ENCODE assay signal across 7 mouse cellular contexts in genomic region chr8:81013811-81014530, GRCm38 (mm10). TPM values are rescaled to one million over a fixed set of nuclear protein-coding genes. Genes with fewer than 3 reads are reported as not detected.
A peak's percentile ranks its signal among the peaks of the same experiment; 100 is the strongest.
DNase-seq lines count a peak whose midpoint lies in the region; ATAC-seq and TF ChIP-seq lines count a peak whose summit lies in the region.

No protein-coding gene starts in this region.

- H3K4me1 ChIP-seq in spleen, adult 2 months (ENCODE audit: control insufficient read depth, insufficient read depth, insufficient read length) = peaks cover 2% of the 10 kb centered on the region; the same call in 1 of the 2 replicates
- H3K4me1 ChIP-seq in limb, embryonic 13.5 days = peaks cover 32% of the 10 kb centered on the region
- peaks cover 40% of the 10 kb centered on the region for H3K4me1 ChIP-seq in midbrain, embryonic 15.5 days

- DNase-seq in spleen, adult 2 months (ENCODE audit: low read depth in 1 of 2, low spot score in 2 of 2) = no peak
- no peak for DNase-seq in spleen, postnatal 14 days (ENCODE audit: low spot score in 2 of 2)
- no peak for DNase-seq in ovary, adult 18-20 months (ENCODE audit: low spot score)

- peak overlapping the region; percentile 82 for H3K4me3 ChIP-seq in spleen, adult 2 months (ENCODE audit: extremely low read depth, insufficient read depth, insufficient read length)
- H3K4me3 ChIP-seq in limb, embryonic 13.5 days = peak overlapping the region; percentile 97
- H3K4me3 ChIP-seq in midbrain, embryonic 15.5 days = peak overlapping the region; percentile 100

- TF ChIP-seq POLR2A in spleen, adult 2 months (IDR thresholded peaks at IDR 0.05; ENCODE audit: low read depth, low read length) = no peak

- peaks cover 3% of the 10 kb centered on the region for H3K36me3 ChIP-seq in spleen, adult 2 months (ENCODE audit: control insufficient read depth, insufficient read depth, low read length)
- peaks cover 14% of the 10 kb centered on the region for H3K36me3 ChIP-seq in limb, embryonic 13.5 days
- H3K36me3 ChIP-seq in midbrain, embryonic 15.5 days (replicated peaks) = no peaks in the 10 kb centered on the region

- peak overlapping the region; percentile 89 for H3K27ac ChIP-seq in spleen, adult 2 months (ENCODE audit: insufficient read depth, low read length)
- H3K27ac ChIP-seq in limb, embryonic 13.5 days = peak overlapping the region; percentile 63
- H3K27ac ChIP-seq in midbrain, embryonic 15.5 days = peak overlapping the region; percentile 83

- no peak for TF ChIP-seq CTCF in spleen, adult 2 months (IDR thresholded peaks at IDR 0.05; ENCODE audit: extremely low read depth, insufficient read depth, insufficient read length, insufficient replicate concordance)

- H3K9ac ChIP-seq in limb, embryonic 13.5 days = peak overlapping the region; percentile 95
- H3K9ac ChIP-seq in midbrain, embryonic 15.5 days = peak overlapping the region; percentile 87

- H3K27me3 ChIP-seq in spleen, adult 2 months (ENCODE audit: control insufficient read depth, insufficient read depth, low read length) = no peaks in the 10 kb centered on the region
- H3K27me3 ChIP-seq in limb, embryonic 13.5 days = no peaks in the 10 kb centered on the region
- H3K27me3 ChIP-seq in midbrain, embryonic 15.5 days (replicated peaks) = no peaks in the 10 kb centered on the region

- peak overlapping the region; percentile 99 for H3K4me2 ChIP-seq in limb, embryonic 13.5 days (replicated peaks)
- H3K4me2 ChIP-seq in midbrain, embryonic 15.5 days = peak overlapping the region; percentile 90

- no peaks in the 10 kb centered on the region for H3K9me3 ChIP-seq in limb, embryonic 13.5 days
- H3K9me3 ChIP-seq in midbrain, embryonic 15.5 days = no peaks in the 10 kb centered on the region

- under 1% methylated on average over 45 of the region's 45 CpGs for WGBS in spleen, adult 2 months
- WGBS in limb, embryonic 13.5 days = 3% methylated on average over 45 of the region's 45 CpGs
- 5% methylated on average over 45 of the region's 45 CpGs for WGBS in midbrain, embryonic 15.5 days

- peak; percentile 1; the same call in 1 of the 2 replicates for ATAC-seq in common myeloid progenitor, adult 5-6 weeks (replicated peaks; ENCODE audit: low read depth, poor library complexity, severe bottlenecking)
- peak; percentile 3 for ATAC-seq in granulocyte monocyte progenitor cell, adult 5-6 weeks (replicated peaks; ENCODE audit: poor library complexity, severe bottlenecking)
- ATAC-seq in limb, embryonic 13.5 days (ENCODE audit: low FRiP score, low read depth) = no peak
- no peak for ATAC-seq in midbrain, embryonic 15.5 days (replicated peaks)

RNA-seq across cellular contexts. Expression of gene Usp38, which starts 0.8 kb away (rescaled TPM):
- 11.3 and 15.6 TPM in 2 replicates for polyA plus RNA-seq in spleen, adult 2 months (2012; rRNA removed)
- total RNA-seq in common myeloid progenitor, adult 5-6 weeks (2017) = 34.3 and 41.6 TPM in 2 replicates
- 24.0 and 32.6 TPM in 2 replicates for total RNA-seq in granulocyte monocyte progenitor cell, adult 5-6 weeks (2014; fragmentation: Nextera tagmentation)
- 21.6 and 34.0 TPM in 2 replicates for total RNA-seq in granulocyte monocyte progenitor cell, adult 5-6 weeks (2017)
- polyA plus RNA-seq in limb, embryonic 13.5 days (2015; fragmentation: Nextera tagmentation; extraction: Ambion mirVana) = 17.9 and 19.2 TPM in 2 replicates
- 17.8 and 17.9 TPM in 2 replicates for polyA plus RNA-seq in midbrain, embryonic 15.5 days (2015; fragmentation: Nextera tagmentation; extraction: Ambion mirVana)

Comparison
In these comparisons a context has a peak if more than half of its experiments do, and no peak if none do; other contexts are left out.
1. ATAC-seq: peak in common myeloid progenitor, adult 5-6 weeks (single experiment) and granulocyte monocyte progenitor cell, adult 5-6 weeks (single experiment); none in limb, embryonic 13.5 days (single experiment) and midbrain, embryonic 15.5 days (single experiment).
2. Peak in every context shown above with its lines, with median percentiles within 50 percentile points of each other: H3K27ac ChIP-seq and H3K4me3 ChIP-seq.